In the genomic region with DNA sequence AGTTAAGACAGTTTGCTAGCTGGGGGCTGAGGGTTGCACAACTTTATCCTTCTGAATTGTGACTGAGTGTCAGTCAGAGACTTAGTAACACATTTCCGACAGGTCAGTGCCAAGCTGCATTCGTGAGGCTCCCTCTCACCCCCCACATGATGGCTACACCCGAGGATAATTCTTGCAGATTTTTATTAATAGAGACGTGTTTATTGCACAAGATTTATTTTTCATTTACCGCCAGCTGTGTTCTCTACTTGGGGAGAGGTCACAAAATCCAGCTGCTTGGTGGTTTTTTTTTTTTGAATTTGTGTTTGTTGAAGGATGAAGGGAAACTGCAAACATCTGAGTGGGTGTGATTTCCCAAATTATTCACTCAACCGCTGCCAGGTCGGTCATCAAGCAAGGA, we compare ENCODE assay signal across 15 mouse cellular contexts.
"Had no signal": no experiment of that assay in that cellular context is flagged by ENCODE, and none has a peak within 500 bp of the region (broad histone marks: within the 10 kb centered on the region; RNA-seq: fewer than 3 reads in every experiment).

No protein-coding gene starts in this region.

- H3K27me3 ChIP-seq: liver, embryonic 13.5 days; liver, embryonic 15.5 days; midbrain, embryonic 13.5 days; midbrain, embryonic 15.5 days; neural tube, embryonic 12.5 days; stomach, embryonic 15.5 days had no signal

- H3K9me3 ChIP-seq: liver, embryonic 15.5 days; midbrain, embryonic 13.5 days; midbrain, embryonic 15.5 days; neural tube, embryonic 12.5 days; stomach, embryonic 15.5 days had no signal

- H3K4me3 ChIP-seq: liver, embryonic 13.5 days; liver, embryonic 15.5 days; midbrain, embryonic 13.5 days; midbrain, embryonic 15.5 days; neural tube, embryonic 12.5 days; stomach, embryonic 15.5 days had no signal

- H3K27ac ChIP-seq: liver, embryonic 13.5 days; liver, embryonic 15.5 days; macrophage; midbrain, embryonic 13.5 days; midbrain, embryonic 15.5 days; neural tube, embryonic 12.5 days; stomach, embryonic 15.5 days had no signal

- H3K4me1 ChIP-seq: liver, embryonic 13.5 days; liver, embryonic 15.5 days; midbrain, embryonic 13.5 days; midbrain, embryonic 15.5 days; neural tube, embryonic 12.5 days; stomach, embryonic 15.5 days had no signal

- H3K9ac ChIP-seq: liver, embryonic 13.5 days; liver, embryonic 15.5 days; liver, postnatal 0 days; midbrain, embryonic 13.5 days; midbrain, embryonic 15.5 days; neural tube, embryonic 12.5 days; stomach, embryonic 15.5 days had no signal

- ATAC-seq: liver, postnatal 0 days; midbrain, embryonic 13.5 days; midbrain, embryonic 15.5 days had no signal

- DNase-seq: liver; liver, embryonic 13.5 days; liver, postnatal 0 days; right cerebral cortex, postnatal 14 days; thymus, adult 18-20 months; thymus, postnatal 14 days; thymus, postnatal 36 days had no signal

- H3K4me2 ChIP-seq: liver, embryonic 11.5 days; liver, embryonic 13.5 days; liver, embryonic 15.5 days; midbrain, embryonic 11.5 days; midbrain, embryonic 13.5 days; midbrain, embryonic 15.5 days; neural tube, embryonic 12.5 days; stomach, embryonic 15.5 days had no signal
